Mouse (Mus musculus): ENCODE results near the gene Gm7138.
"Not testable (repeated sequence)": the region's sequence is repeated elsewhere in the genome, so short reads cannot be mapped to it uniquely, and the experiment has no call there.

Gene Gm7138

DNA sequence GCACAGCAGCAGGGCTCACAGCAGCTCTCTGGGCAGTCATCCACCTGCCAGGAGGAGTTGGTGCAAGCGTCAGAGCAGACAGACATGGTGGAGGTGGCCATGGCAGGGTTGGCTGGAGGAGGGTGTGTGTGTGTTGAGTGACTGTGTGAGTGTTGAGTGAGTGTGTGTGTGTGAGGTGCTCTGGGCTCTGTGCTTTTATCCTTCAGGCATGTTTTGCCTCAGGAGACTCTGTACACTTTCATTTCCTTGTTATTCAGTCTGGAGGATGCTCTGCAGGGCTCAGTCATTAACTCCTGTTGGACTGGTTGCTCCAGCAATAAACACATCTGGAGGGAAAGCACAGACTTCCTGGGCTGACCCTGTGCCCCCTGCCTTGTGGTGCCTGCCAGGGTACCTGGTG is 25.5 kb downstream of the Gm7138 start, which contains the start of gene Gm9736:
Gene Gm9736, minus strand, starts transcription at position 101 of the 400 bp plus-strand sequence.
- ATAC-seq (ENCODE audit: insufficient number of reproducible peaks, low FRiP score, low TSS enrichment) = not testable (repeated sequence)

- not testable (repeated sequence) for ATAC-seq (ENCODE audit: insufficient number of reproducible peaks, low FRiP score, low TSS enrichment)
Observed at GRCm38 (mm10) chr10:77750686-77751085, 26.1 kb downstream of the Gm7138 start.

GRCm38 (mm10) chr10:77741924-77742688 is 34.6 kb downstream of the Gm7138 start, which contains the start of gene Gm18596:
Gene Gm18596, minus strand, starts transcription at chr10:77742638.
- not testable (repeated sequence) for ATAC-seq (ENCODE audit: insufficient number of reproducible peaks, low FRiP score, low TSS enrichment)

DNA sequence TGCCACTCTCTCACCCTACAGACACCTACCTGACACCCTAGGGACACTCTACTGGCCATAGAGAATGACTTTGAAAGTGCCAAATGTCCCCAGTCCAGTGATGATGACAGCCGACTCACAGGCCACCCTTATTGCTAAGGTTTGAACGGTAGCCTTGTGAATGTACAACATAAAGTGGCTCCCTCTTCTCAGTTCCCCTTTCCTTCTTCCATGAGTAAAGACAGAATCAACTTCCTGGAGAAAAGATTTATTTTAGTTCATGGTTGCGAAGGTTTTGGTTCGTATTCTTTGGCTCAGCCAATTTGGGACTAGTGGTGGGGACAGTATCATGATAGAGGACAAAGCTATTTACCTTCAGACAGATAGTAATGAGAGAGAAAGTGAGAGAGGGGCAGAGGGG is 37.8 kb downstream of the Gm7138 start:
- no peak for ATAC-seq (ENCODE audit: insufficient number of reproducible peaks, low FRiP score, low TSS enrichment)

DNA sequence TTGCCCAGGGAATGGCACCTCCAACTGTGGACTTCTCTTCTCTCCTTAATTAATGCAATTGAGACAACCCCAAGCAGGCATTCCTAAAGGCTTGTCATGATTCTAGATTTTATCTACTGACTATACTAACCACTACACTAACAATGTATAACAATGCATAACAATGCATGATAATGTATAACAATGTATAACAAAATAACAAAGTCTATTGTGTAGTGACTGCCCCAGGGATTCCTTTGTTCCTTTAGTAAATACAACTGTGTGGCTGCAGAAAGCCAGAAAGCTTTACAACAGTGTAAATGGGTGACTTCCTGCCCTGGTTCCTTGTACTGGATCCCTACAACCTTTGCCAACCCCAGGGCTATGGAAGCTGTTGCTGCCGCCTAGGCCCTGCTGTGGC is 40.8 kb downstream of the Gm7138 start:
- ATAC-seq (ENCODE audit: insufficient number of reproducible peaks, low FRiP score, low TSS enrichment) = no peak

GRCm38 (mm10) chr10:77729241-77729640 is 47.5 kb downstream of the Gm7138 start:
- no peak for ATAC-seq (ENCODE audit: insufficient number of reproducible peaks, low FRiP score, low TSS enrichment)

DNA sequence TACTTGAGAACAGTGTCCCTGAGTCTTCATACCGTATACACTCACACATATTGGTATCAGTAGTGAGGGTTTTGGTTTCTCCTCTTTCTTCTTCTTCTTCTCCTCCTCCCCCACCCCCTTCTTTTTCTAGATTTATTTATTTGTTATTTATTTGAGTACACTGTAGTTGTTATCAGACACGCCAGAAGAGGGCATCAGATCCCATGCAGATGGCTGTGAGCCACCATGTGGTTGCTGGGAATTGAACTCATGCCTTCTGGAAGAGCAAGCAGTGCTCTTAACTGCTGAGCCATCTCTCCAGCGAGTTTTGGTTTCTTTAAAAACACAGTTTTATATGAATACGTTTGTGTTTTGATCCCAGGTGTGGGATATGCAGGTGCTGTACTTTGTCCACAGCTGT is 48.5 kb downstream of the Gm7138 start:
- ATAC-seq (ENCODE audit: insufficient number of reproducible peaks, low FRiP score, low TSS enrichment) = no peak
